Mouse (Mus musculus): ENCODE data around the gene Psmd9. TPM values are rescaled to one million over a fixed set of nuclear protein-coding genes. Genes with fewer than 3 reads are reported as not detected.

The Psmd9 gene
- total RNA-seq, 1 experiment, result 27.0 TPM

DNA sequence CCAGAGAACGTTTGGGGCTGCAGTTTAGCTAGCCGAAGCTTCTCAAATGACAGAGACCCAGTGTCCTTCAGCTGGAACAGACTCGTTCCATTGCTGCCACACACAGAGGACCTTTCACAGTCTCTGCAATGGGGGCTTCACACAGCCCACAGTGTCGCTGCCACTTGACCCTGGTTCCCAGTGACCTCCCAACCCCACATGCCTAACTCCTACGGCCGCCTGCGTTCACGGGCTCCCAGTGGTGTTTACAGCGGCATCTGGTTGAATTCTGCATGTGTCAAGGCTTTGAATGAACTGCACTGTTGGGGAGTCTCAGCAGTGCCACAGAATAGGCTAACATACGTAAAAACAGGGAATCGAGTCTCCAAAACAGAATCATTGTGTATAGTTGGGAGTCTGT, 101.7 kb downstream of the Psmd9 start:
- H3K36me3 ChIP-seq (ENCODE audit: control insufficient read depth, insufficient read depth, low read length, poor library complexity, severe bottlenecking), result no peaks in the 10 kb centered on the region
- no peak overlapping the region for H3K9ac ChIP-seq (ENCODE audit: insufficient read depth, low read depth, low read length, poor library complexity, severe bottlenecking)
- H3K4me3 ChIP-seq (ENCODE audit: insufficient read depth in 1 of 2, low read depth in 1 of 2, low read length in 2 of 2, poor library complexity in 1 of 2, severe bottlenecking in 1 of 2), result no peak overlapping the region
- TF ChIP-seq HCFC1 (IDR thresholded peaks at IDR 0.05; ENCODE audit: borderline replicate concordance, insufficient read depth, low read length), result no peak
- no peak for TF ChIP-seq ZNF384 (IDR thresholded peaks at IDR 0.05; ENCODE audit: low read depth, low read length)
- TF ChIP-seq ZC3H11A (IDR thresholded peaks at IDR 0.05; ENCODE audit: borderline replicate concordance, low read depth, low read length), result no peak
- no peak for TF ChIP-seq CHD2 (IDR thresholded peaks at IDR 0.05; ENCODE audit: low read depth, low read length)
- no peak for TF ChIP-seq MAFK (IDR thresholded peaks at IDR 0.05; ENCODE audit: insufficient read depth, low read depth, low read length)
- H3K4me1 ChIP-seq (ENCODE audit: control insufficient read depth in 2 of 2, insufficient read depth in 2 of 2, low read length in 2 of 2, poor library complexity in 1 of 2), result peaks cover 0 to 2% of the 10 kb centered on the region in 2 experiments; a peak in 1 of 4 replicates
- in situ Hi-C loops (cut with MboI; ENCODE audit: low sequenced_read_pairs in 2 of 2, unreplicated experiment in 2 of 2), result no loop called here
- no peaks in the 10 kb centered on the region for H3K9me3 ChIP-seq (ENCODE audit: control insufficient read depth, insufficient read depth, low read depth, low read length)
- no peak overlapping the region for H3K27ac ChIP-seq (ENCODE audit: insufficient read depth, low read depth, low read length, poor library complexity, severe bottlenecking)
- DNase-seq (ENCODE audit: low read depth, low spot score), result no peak

DNA sequence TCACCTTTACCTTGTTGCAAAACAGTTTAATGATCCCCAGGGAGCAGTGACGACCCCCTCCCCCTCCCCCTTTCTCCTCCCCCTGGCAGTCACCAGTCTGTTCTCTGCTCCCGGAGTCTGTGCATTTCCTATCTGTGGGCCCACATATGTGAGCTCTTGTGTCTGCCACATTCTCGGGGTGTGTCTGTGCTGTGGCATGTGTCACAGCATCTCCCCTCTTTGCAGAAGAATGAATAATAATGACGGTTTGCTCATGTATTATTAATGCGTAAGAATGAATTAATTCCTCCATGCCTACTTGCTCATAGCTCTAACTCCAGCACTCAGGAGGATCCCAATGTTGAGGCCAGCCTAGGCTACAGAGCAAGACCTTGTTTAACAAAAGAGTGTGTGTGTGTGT, 103.7 kb downstream of the Psmd9 start:
- in situ Hi-C loops (cut with MboI; ENCODE audit: low sequenced_read_pairs in 2 of 2, unreplicated experiment in 2 of 2), result no loop called here
- Histone ChIP-seq H3K27ac (ENCODE audit: insufficient read depth, low read depth, low read length, poor library complexity, severe bottlenecking) (no peak overlapping the region), H3K9me3 (ENCODE audit: control insufficient read depth, insufficient read depth, low read depth, low read length) (no peaks in the 10 kb centered on the region), H3K4me1 (ENCODE audit: control insufficient read depth in 2 of 2, insufficient read depth in 2 of 2, low read length in 2 of 2, poor library complexity in 1 of 2) (peaks cover 0 to 9% of the 10 kb centered on the region in 2 experiments; a peak in 1 of 4 replicates), H3K9ac (ENCODE audit: insufficient read depth, low read depth, low read length, poor library complexity, severe bottlenecking) (no peak overlapping the region), H3K36me3 (ENCODE audit: control insufficient read depth, insufficient read depth, low read length, poor library complexity, severe bottlenecking) (no peaks in the 10 kb centered on the region), H3K4me3 (ENCODE audit: insufficient read depth in 1 of 2, low read depth in 1 of 2, low read length in 2 of 2, poor library complexity in 1 of 2, severe bottlenecking in 1 of 2) (no peak overlapping the region)
- no peak for DNase-seq (ENCODE audit: low read depth, low spot score)
- TF ChIP-seq ZC3H11A (IDR thresholded peaks at IDR 0.05; ENCODE audit: borderline replicate concordance, low read depth, low read length) (no peak), CHD2 (IDR thresholded peaks at IDR 0.05; ENCODE audit: low read depth, low read length) (no peak), ZNF384 (IDR thresholded peaks at IDR 0.05; ENCODE audit: low read depth, low read length) (no peak), MAFK (IDR thresholded peaks at IDR 0.05; ENCODE audit: insufficient read depth, low read depth, low read length) (no peak), HCFC1 (IDR thresholded peaks at IDR 0.05; ENCODE audit: borderline replicate concordance, insufficient read depth, low read length) (no peak)

DNA sequence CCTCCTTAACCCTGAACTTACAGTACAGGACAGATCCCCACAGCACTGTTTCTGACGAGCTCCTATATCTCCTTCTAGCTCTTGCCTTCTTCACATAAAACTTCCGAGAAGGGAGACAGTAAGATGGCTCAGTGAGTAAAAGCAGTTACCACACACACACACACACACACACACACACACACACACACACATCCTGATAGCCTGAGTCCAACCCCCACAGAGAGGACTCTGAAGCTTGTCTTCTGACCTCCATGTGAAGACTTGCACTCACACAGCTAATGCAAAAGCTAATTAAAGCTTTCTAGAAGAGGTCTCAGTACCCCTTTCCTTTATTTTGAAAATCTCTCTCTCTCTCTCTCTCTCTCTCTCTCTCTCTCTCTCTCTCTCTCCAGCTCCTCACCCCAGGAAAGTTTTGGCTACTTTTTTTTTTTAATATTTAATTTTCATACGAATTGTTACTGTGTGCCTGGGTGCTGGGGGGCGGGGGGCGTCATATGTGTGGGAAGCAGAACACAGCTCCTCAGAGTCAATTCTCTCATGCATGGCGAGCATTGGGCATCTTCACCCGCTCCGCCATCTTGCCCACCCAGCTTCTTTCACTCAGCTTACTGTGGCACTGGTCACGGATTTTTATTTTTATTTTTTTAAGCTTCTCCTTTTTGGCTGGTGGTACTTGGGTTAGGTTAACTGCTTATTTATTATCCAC, 107.6 kb downstream of the Psmd9 start:
- Histone ChIP-seq H3K9me3 (ENCODE audit: control insufficient read depth, insufficient read depth, low read depth, low read length) (no peaks in the 10 kb centered on the region), H3K4me1 (ENCODE audit: control insufficient read depth in 2 of 2, insufficient read depth in 2 of 2, low read length in 2 of 2, poor library complexity in 1 of 2) (peaks cover 0 to 11% of the 10 kb centered on the region in 2 experiments; a peak in 2 of 4 replicates), H3K9ac (ENCODE audit: insufficient read depth, low read depth, low read length, poor library complexity, severe bottlenecking) (no peak overlapping the region), H3K4me3 (ENCODE audit: insufficient read depth in 1 of 2, low read depth in 1 of 2, low read length in 2 of 2, poor library complexity in 1 of 2, severe bottlenecking in 1 of 2) (no peak overlapping the region), H3K27ac (ENCODE audit: insufficient read depth, low read depth, low read length, poor library complexity, severe bottlenecking) (no peak overlapping the region), H3K36me3 (ENCODE audit: control insufficient read depth, insufficient read depth, low read length, poor library complexity, severe bottlenecking) (no peaks in the 10 kb centered on the region)
- in situ Hi-C loops (cut with MboI; ENCODE audit: low sequenced_read_pairs in 2 of 2, unreplicated experiment in 2 of 2), result no loop called here
- no peak for DNase-seq (ENCODE audit: low read depth, low spot score)
- TF ChIP-seq HCFC1 (IDR thresholded peaks at IDR 0.05; ENCODE audit: borderline replicate concordance, insufficient read depth, low read length) (no peak), ZC3H11A (IDR thresholded peaks at IDR 0.05; ENCODE audit: borderline replicate concordance, low read depth, low read length) (no peak), CHD2 (IDR thresholded peaks at IDR 0.05; ENCODE audit: low read depth, low read length) (no peak), MAFK (IDR thresholded peaks at IDR 0.05; ENCODE audit: insufficient read depth, low read depth, low read length) (no peak), ZNF384 (IDR thresholded peaks at IDR 0.05; ENCODE audit: low read depth, low read length) (no peak)

GRCm38 (mm10) chr5:123277342-123277701, 108.1 kb downstream of the Psmd9 start:
- no peak for TF ChIP-seq ZNF384 (IDR thresholded peaks at IDR 0.05; ENCODE audit: low read depth, low read length)
- no peak for TF ChIP-seq MAFK (IDR thresholded peaks at IDR 0.05; ENCODE audit: insufficient read depth, low read depth, low read length)
- no peak for TF ChIP-seq HCFC1 (IDR thresholded peaks at IDR 0.05; ENCODE audit: borderline replicate concordance, insufficient read depth, low read length)
- no peak for TF ChIP-seq ZC3H11A (IDR thresholded peaks at IDR 0.05; ENCODE audit: borderline replicate concordance, low read depth, low read length)
- TF ChIP-seq CHD2 (IDR thresholded peaks at IDR 0.05; ENCODE audit: low read depth, low read length), result no peak
- no peak overlapping the region for H3K27ac ChIP-seq (ENCODE audit: insufficient read depth, low read depth, low read length, poor library complexity, severe bottlenecking)
- H3K36me3 ChIP-seq (ENCODE audit: control insufficient read depth, insufficient read depth, low read length, poor library complexity, severe bottlenecking), result no peaks in the 10 kb centered on the region
- DNase-seq (ENCODE audit: low read depth, low spot score), result no peak
- no peak overlapping the region for H3K4me3 ChIP-seq (ENCODE audit: insufficient read depth in 1 of 2, low read depth in 1 of 2, low read length in 2 of 2, poor library complexity in 1 of 2, severe bottlenecking in 1 of 2)
- H3K9me3 ChIP-seq (ENCODE audit: control insufficient read depth, insufficient read depth, low read depth, low read length), result no peaks in the 10 kb centered on the region
- in situ Hi-C loops (cut with MboI; ENCODE audit: low sequenced_read_pairs in 2 of 2, unreplicated experiment in 2 of 2), result no loop called here
- peaks cover 0 to 11% of the 10 kb centered on the region in 2 experiments; a peak in 2 of 4 replicates for H3K4me1 ChIP-seq (ENCODE audit: control insufficient read depth in 2 of 2, insufficient read depth in 2 of 2, low read length in 2 of 2, poor library complexity in 1 of 2)
- no peak overlapping the region; the same call in 1 of the 2 replicates for H3K9ac ChIP-seq (ENCODE audit: insufficient read depth, low read depth, low read length, poor library complexity, severe bottlenecking)
